Mouse (Mus musculus) hindbrain, embryonic 12.5 days (tissue): ENCODE data around the gene Prmt1. TPM values are rescaled to one million over a fixed set of nuclear protein-coding genes. Genes with fewer than 3 reads are reported as not detected.

ENCODE experiments used
- ATAC-seq: fragments of 200-750 bp; cut with Nextera tagmentation; 2 replicates; pipeline ENCODE4 v1.8.0; 2017; ENCODE audit warnings: moderate TSS enrichment; ENCODE audit not compliant: low FRiP score
- H3K27ac ChIP-seq: fragments of 300-500 bp; sonication (generic); 2 replicates; pipeline ENCODE4 v1.5.1; 2016; ENCODE audit warnings: mild to moderate bottlenecking
- H3K27me3 ChIP-seq: fragments of 300-500 bp; sonication (generic); 2 replicates; pipeline ENCODE4 v1.6.1; 2016; ENCODE audit warnings: mild to moderate bottlenecking
- H3K36me3 ChIP-seq: fragments of 300-500 bp; sonication (generic); 2 replicates; pipeline ENCODE4 v1.6.1; 2016; ENCODE audit warnings: mild to moderate bottlenecking
- H3K4me1 ChIP-seq: fragments of 300-500 bp; sonication (generic); 2 replicates; pipeline ENCODE4 v1.6.1; 2016
- H3K4me2 ChIP-seq: fragments of 300-500 bp; sonication (generic); replicated peaks from 2 replicates; pipeline ENCODE4 v1.6.1; 2016; ENCODE audit warnings: mild to moderate bottlenecking
- H3K4me3 ChIP-seq: fragments of 300-500 bp; sonication (generic); 2 replicates; pipeline ENCODE4 v1.5.1; 2016; ENCODE audit warnings: mild to moderate bottlenecking
- H3K9ac ChIP-seq: fragments of 300-500 bp; sonication (generic); 2 replicates; pipeline ENCODE4 v1.6.1; 2016; ENCODE audit warnings: mild to moderate bottlenecking, moderate library complexity
- H3K9me3 ChIP-seq: fragments of 300-500 bp; sonication (generic); replicated peaks from 2 replicates; pipeline ENCODE4 v1.6.1; 2016; ENCODE audit warnings: mild to moderate bottlenecking
- WGBS: fragments of 180-500 bp; shearing (Covaris S2); methylation state at CpG from one replicate; pipeline ENCODE4 v1.1.7; 2016; 5-methylcytosine and 5-hydroxymethylcytosine counted together
- polyA plus RNA-seq: library from polyadenylated mRNA; unstranded; fragments of >200 nt; fragmentation: Nextera tagmentation; extraction: Ambion mirVana; gene quantifications from 2 replicates; pipeline ENCODE4 v1.2.1, GENCODE M21; 2016

The Prmt1 gene
- polyA plus RNA-seq, 1 experiment from 2014 or later, result 566 TPM

DNA sequence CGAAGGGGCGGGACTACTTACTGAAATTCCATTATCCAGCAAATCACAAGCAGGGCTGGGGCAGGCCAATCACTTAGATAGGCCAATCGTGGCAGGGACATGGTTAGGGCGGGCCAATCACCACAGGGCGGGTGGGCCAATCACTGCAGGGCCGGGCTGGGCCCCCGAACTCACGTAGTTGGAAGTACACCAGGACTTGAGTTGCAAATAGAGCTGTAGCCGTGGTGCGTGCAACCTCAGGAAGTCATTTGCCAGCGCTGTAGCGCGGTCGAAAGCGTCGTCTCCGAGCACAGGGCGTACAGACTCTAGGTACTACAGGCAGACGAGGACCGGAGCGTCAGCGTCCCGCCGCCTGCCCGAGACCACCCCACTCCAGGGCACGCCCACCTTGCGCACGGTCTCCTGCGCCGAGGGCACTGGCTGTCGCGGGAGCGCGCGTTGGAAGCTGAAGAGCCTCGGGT lies 16.1 kb downstream of the Prmt1 start:
- H3K4me1 ChIP-seq, result peaks cover 29% of the 10 kb centered on the region
- H3K4me2 ChIP-seq, result peak overlapping the region; percentile 80
- H3K9me3 ChIP-seq, result no peaks in the 10 kb centered on the region
- peak overlapping the region; percentile 37 for H3K4me3 ChIP-seq
- WGBS, result under 1% methylated on average over 36 of the region's 36 CpGs
- H3K36me3 ChIP-seq, result peaks cover 20% of the 10 kb centered on the region
- no peaks in the 10 kb centered on the region for H3K27me3 ChIP-seq
- H3K9ac ChIP-seq, result peak overlapping the region; percentile 72
- ATAC-seq, result peak; percentile 94
- H3K27ac ChIP-seq, result peak overlapping the region; percentile 62

DNA sequence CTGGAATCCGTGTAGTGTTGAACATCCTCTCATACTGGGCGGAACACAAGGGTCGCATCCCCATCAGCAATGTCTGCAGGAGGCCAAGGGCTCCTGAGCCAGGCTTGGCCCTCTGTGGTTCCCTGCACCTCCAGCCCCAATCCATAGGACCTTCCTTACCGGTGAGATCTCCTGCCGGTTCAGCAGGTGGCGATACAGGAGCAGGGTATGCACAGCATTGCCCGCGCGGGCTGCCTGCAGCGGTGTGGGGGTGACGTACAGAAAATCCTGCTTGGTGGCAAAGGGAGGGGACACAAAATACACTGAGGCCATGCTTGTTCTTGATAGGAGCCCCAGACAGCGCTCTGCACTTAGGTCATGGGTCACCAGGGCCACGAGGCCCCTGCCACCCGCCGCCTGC lies 19.7 kb downstream of the Prmt1 start:
- Histone ChIP-seq H3K9me3 (no peaks in the 10 kb centered on the region), H3K9ac (no peak overlapping the region), H3K27ac (no peak overlapping the region), H3K4me3 (no peak overlapping the region), H3K4me1 (peaks cover 11% of the 10 kb centered on the region), H3K27me3 (no peaks in the 10 kb centered on the region), H3K4me2 (no peak overlapping the region), H3K36me3 (peaks cover 49% of the 10 kb centered on the region)
- WGBS, result 78% methylated on average over 15 of the region's 15 CpGs
- ATAC-seq, result no peak

DNA sequence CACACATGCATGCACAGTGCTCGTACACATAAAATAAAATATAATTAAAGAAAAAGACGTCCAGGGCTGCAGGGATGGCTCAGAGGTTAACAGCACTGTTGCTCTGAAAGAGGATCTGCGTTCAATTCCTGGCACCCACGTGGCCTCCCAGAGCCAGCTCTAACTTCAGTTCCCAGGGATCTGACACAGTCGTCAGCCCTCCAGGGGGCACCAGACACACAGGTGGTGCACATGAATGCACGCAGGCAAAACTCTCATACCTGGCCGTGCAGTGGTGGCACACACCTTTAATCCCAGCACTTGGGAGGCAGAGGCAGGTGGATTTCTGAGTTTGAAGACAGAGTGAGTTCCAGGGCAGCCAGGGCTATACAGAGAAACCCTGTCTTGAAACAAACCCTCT lies 20.4 kb downstream of the Prmt1 start:
- WGBS, result 84% methylated on average over 7 of the region's 7 CpGs
- peaks cover 55% of the 10 kb centered on the region for H3K36me3 ChIP-seq
- no peak for ATAC-seq

DNA sequence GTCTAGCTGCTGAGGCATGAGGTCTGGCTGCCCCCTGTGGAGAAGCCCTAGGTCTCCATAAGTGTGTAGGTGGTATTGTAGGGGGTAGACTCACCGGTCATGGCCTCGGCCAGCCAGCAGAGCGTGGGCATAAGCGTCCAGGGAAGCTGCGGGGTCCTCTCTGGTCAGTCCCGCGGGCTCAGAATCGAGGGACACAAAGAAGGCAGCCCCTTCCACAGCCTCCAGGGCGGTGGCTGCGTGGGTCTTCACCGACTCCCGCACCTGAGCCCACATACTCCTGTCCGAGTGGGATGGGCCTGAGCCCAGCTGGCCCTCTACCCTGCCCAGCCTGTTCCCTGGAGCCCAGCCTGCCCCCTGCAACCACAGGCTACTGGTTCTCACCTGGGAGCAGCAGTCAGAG lies 21.4 kb downstream of the Prmt1 start:
- Histone ChIP-seq H3K4me3 (no peak overlapping the region), H3K9me3 (no peaks in the 10 kb centered on the region), H3K36me3 (peaks cover 64% of the 10 kb centered on the region), H3K27ac (no peak overlapping the region), H3K4me1 (no peaks in the 10 kb centered on the region), H3K9ac (no peak overlapping the region), H3K27me3 (no peaks in the 10 kb centered on the region), H3K4me2 (no peak overlapping the region)
- no peak for ATAC-seq
- 90% methylated on average over 13 of the region's 13 CpGs for WGBS

More for the DNA sequence above, 20.4 kb downstream of the Prmt1 start:
- no peaks in the 10 kb centered on the region for H3K9me3 ChIP-seq
- H3K4me3 ChIP-seq, result no peak overlapping the region
- H3K27ac ChIP-seq, result no peak overlapping the region
- H3K9ac ChIP-seq, result no peak overlapping the region
- peaks cover 5% of the 10 kb centered on the region for H3K4me1 ChIP-seq
- H3K4me2 ChIP-seq, result no peak overlapping the region
- no peaks in the 10 kb centered on the region for H3K27me3 ChIP-seq

DNA sequence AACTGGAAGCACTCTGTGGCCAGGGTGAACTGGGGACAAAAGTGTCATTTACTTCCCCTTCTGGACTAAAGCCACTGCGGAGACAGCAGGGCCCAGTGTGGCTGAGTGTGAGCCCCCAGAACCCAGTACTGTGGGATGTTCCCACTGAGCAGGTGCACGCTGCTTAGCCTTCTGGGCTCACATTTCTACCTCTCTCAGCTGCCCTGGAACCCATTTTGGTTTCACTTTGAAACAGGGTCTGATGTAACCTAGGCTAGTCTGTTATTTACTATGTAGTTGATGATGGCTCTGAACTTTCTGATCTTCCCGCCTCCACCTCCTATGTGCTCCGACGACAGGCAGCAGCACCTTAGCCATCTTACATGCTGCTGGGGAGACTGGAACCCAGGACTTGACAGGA lies 23.5 kb downstream of the Prmt1 start:
- Histone ChIP-seq H3K4me2 (no peak overlapping the region), H3K36me3 (peaks cover 75% of the 10 kb centered on the region), H3K27me3 (no peaks in the 10 kb centered on the region), H3K4me1 (no peaks in the 10 kb centered on the region), H3K9me3 (no peaks in the 10 kb centered on the region), H3K4me3 (no peak overlapping the region), H3K9ac (no peak overlapping the region), H3K27ac (no peak overlapping the region)
- ATAC-seq, result no peak
- 95% methylated on average over 5 of the region's 5 CpGs for WGBS

DNA sequence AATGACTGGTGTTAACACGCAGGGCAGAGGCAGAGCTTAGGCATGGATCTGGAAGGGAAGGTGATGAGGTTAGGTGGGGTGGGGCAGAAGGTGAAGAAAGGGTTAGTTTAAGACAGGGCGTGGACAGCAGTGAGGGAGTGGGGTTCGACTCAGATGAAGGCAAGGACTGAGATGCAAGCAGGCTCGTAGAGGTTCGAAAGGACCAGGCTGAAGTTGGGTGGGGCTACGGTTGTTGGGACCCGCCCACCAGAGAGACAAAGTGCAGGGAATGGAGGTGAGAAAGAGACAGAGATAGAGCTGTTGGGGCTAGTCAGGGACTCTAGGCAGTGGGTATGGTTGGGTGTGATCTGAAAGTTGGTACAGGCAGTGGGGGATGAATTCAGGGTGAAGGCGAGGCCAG lies 24.0 kb downstream of the Prmt1 start:
- WGBS, result 81% methylated on average over 8 of the region's 8 CpGs
- H3K9me3 ChIP-seq, result no peaks in the 10 kb centered on the region
- H3K27me3 ChIP-seq, result no peaks in the 10 kb centered on the region
- no peak overlapping the region for H3K4me2 ChIP-seq
- H3K4me1 ChIP-seq, result no peaks in the 10 kb centered on the region
- no peak overlapping the region for H3K9ac ChIP-seq
- ATAC-seq, result no peak
- no peak overlapping the region for H3K27ac ChIP-seq
- peaks cover 75% of the 10 kb centered on the region for H3K36me3 ChIP-seq
- no peak overlapping the region for H3K4me3 ChIP-seq

DNA sequence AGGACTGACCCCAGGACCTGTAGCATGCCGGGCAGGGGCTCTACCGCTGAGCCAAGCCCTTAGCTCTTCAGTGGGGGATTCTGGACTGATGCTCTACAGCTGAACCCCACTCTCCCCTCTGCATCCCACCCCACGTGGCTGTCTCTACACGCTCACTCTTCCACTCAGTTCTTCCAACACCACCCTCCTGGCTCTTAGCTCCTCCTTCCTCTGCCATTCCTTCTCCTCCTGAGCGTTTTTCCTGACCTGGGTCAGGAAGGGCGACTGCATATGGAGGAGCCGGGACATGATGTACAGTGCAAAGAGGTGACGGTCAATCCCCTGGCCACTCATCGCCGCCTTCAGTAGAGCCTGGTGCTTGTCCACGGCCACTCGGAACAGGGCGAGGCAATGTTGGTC lies 25.9 kb downstream of the Prmt1 start:
- Histone ChIP-seq H3K27ac (no peak overlapping the region), H3K36me3 (peaks cover 59% of the 10 kb centered on the region), H3K4me2 (no peak overlapping the region), H3K27me3 (no peaks in the 10 kb centered on the region), H3K4me3 (no peak overlapping the region), H3K9ac (no peak overlapping the region), H3K9me3 (no peaks in the 10 kb centered on the region), H3K4me1 (no peaks in the 10 kb centered on the region)
- ATAC-seq, result no peak
- WGBS, result 89% methylated on average over 13 of the region's 13 CpGs

DNA sequence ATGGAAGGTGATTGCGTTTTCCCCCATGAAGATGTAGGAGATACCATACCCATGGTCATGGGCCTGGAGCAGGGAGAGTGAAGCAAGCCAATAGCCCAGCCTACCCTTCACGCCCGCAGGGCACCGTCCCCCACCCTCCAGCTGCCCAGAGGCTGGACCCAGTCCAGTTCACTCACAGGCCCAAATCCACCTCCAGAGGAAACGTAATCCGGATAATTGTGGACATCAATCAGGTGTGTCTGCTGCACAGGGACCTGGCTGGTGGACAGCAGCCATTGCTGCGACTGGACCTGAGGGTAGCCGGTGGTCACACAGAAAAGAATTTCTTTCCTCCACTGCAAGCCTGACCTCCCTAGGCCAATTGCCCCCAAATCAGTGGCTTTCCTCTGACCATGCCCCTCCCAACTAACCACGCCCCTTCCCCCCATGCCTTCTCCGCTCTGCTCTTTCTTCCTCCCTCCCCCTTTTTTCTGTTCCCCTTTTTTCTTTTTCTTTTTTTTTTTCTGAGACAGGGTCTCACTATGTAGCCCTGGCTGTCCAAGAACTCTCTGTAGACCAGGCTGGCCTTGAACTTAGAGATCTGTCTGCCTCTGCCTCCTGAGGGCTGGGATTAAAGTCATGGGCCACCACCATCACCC lies 26.4 kb downstream of the Prmt1 start:
- WGBS, result 92% methylated on average over 10 of the region's 10 CpGs
- Histone ChIP-seq H3K27me3 (no peaks in the 10 kb centered on the region), H3K36me3 (peaks cover 54% of the 10 kb centered on the region), H3K9ac (no peak overlapping the region), H3K4me3 (no peak overlapping the region), H3K27ac (no peak overlapping the region), H3K9me3 (no peaks in the 10 kb centered on the region), H3K4me1 (no peaks in the 10 kb centered on the region), H3K4me2 (no peak overlapping the region)
- no peak for ATAC-seq

DNA sequence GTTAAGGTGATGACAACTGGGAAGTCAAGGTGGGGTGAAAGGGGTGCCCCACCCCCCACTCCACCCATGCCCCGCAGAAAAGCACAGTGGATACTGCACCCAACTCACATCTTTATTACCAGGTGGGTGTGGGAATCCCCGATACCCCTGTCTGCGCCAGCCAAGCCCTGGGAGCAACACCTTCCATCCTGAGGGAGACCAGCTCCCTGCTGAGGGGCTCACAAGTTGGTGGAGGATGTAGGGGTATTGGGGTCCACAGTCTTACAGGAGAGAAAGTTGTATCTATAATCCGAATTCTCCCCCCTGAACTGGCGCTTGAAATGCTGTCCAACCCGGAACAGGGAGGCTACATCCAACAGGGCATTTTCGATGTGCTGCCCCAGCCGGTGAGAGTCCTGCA lies 27.1 kb downstream of the Prmt1 start:
- no peak for ATAC-seq
- peaks cover 51% of the 10 kb centered on the region for H3K36me3 ChIP-seq
- 82% methylated on average over 8 of the region's 8 CpGs for WGBS

DNA sequence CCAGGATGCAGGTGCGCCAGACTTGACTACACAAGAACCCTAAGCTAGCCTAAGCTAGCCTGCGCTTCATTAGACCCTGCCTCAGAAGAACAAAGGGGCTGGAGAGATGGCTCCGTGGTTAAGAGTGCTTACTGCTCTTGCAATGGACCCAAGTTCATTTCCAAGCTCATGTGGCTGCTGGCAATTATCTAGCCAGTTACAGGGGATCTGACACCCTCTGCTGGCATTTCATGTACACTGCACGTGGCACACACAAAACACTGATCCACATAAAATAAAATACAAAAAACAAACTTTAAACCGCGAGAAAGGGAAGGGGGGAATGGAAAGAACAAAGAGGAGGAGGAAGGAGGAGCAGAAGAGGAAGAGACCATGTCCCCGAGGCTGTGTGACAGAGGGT lies 28.2 kb downstream of the Prmt1 start:
- Histone ChIP-seq H3K4me2 (no peak overlapping the region), H3K4me1 (no peaks in the 10 kb centered on the region), H3K27me3 (no peaks in the 10 kb centered on the region), H3K4me3 (no peak overlapping the region), H3K9me3 (no peaks in the 10 kb centered on the region), H3K36me3 (peaks cover 41% of the 10 kb centered on the region), H3K9ac (no peak overlapping the region), H3K27ac (no peak overlapping the region)
- 62% methylated on average over 7 of the region's 7 CpGs for WGBS
- ATAC-seq, result no peak

More for the DNA sequence above, 27.1 kb downstream of the Prmt1 start:
- H3K4me1 ChIP-seq, result no peaks in the 10 kb centered on the region
- H3K27ac ChIP-seq, result no peak overlapping the region
- no peak overlapping the region for H3K4me3 ChIP-seq
- no peaks in the 10 kb centered on the region for H3K27me3 ChIP-seq
- no peaks in the 10 kb centered on the region for H3K9me3 ChIP-seq
- H3K4me2 ChIP-seq, result no peak overlapping the region
- no peak overlapping the region for H3K9ac ChIP-seq

DNA sequence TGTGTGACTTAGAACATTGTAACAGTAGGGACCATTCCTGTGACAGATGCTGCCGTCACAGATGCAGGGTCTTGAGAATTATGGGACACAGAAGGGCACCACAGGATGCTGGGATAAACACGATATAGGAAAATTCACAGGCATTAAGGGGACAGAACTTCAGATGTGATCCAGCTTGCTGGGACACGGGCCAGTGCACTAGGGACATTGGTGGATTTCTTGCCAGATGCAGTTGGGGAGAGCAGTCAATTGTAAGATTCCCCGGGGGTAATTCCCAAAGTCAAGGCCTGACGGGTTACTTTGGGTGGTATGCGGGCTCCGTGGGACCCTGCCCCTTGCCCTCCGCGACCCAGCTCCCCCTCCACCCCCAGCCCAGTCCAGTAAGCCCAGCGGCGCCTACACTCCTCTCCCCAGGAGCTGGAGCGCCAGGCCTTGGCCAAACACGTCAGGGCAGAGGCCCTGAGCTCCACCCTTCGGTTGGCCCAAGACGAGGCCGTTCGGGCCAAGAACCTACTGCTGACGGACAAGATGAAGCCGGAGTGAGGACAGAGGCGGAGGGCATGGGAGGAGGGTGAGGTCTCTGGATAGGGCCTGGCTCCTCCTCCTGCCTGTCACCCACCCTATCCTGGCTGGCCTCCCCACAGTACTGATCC lies 29.1 kb downstream of the Prmt1 start:
- peaks cover 33% of the 10 kb centered on the region for H3K36me3 ChIP-seq
- no peak overlapping the region for H3K4me2 ChIP-seq
- H3K27ac ChIP-seq, result no peak overlapping the region
- ATAC-seq, result no peak
- no peak overlapping the region for H3K4me3 ChIP-seq
- WGBS, result 70% methylated on average over 20 of the region's 20 CpGs
- peaks cover 6% of the 10 kb centered on the region; the same call in 1 of the 2 replicates for H3K4me1 ChIP-seq
- H3K9ac ChIP-seq, result 0 out of 2 replicates have a peak overlapping the region, but pooled peaks have one; percentile 6
- H3K27me3 ChIP-seq, result peaks cover 3% of the 10 kb centered on the region; the same call in 1 of the 2 replicates
- no peaks in the 10 kb centered on the region for H3K9me3 ChIP-seq

DNA sequence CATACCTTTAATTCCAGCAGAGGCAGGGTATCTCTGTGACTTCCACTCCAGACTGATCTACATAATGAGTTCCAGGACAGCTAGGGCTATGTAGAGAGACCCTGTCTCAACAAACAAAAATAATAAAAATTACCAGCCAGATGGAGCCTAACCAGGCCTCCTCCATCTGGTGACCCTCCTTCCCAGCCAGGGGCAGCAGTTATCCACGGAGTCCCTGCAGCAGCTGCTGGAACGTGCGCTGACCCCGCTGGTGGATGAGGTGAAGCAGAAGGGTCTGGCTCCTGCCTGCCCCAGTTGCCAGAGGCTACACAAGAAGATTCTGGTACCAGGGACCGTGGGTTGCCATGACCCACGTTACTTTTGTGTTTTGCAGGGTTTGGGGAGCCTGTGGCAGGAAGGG lies 30.1 kb downstream of the Prmt1 start:
- Histone ChIP-seq H3K4me2 (no peak overlapping the region), H3K36me3 (peaks cover 23% of the 10 kb centered on the region), H3K27me3 (peaks cover 14% of the 10 kb centered on the region), H3K27ac (0 out of 2 replicates have a peak overlapping the region, but pooled peaks have one; percentile 17), H3K9me3 (no peaks in the 10 kb centered on the region), H3K4me1 (peaks cover 14% of the 10 kb centered on the region; the same call in 1 of the 2 replicates), H3K4me3 (no peak overlapping the region), H3K9ac (no peak overlapping the region)
- ATAC-seq, result no peak
- 49% methylated on average over 6 of the region's 6 CpGs for WGBS

DNA sequence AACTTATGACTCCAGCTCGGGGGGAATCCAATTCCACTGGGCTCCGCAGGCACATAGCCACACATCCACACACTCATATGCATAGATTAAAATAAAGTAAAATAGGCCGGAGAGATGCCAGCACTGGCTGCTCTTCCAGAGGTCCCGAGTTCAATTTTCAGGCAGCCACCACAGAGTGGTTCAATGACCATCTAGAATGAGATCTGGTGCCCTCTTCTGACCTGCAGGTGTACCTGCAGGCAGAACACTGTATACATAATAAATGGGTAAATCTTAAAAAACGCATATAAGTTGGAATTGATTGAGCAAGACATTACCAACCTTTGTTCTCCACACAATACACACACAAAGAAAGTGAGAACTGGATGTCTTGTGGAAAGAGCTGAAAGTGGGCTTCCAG lies 30.7 kb downstream of the Prmt1 start:
- Histone ChIP-seq H3K9ac (no peak overlapping the region), H3K4me1 (peaks cover 14% of the 10 kb centered on the region; the same call in 1 of the 2 replicates), H3K27me3 (peaks cover 20% of the 10 kb centered on the region), H3K36me3 (peaks cover 16% of the 10 kb centered on the region), H3K4me3 (no peak overlapping the region), H3K27ac (no peak overlapping the region), H3K4me2 (no peak overlapping the region), H3K9me3 (no peaks in the 10 kb centered on the region)
- no peak for ATAC-seq
- 55% methylated on average over 5 of the region's 5 CpGs for WGBS
